Mouse (Mus musculus) stomach, embryonic 15.5 days (tissue): ENCODE results near the gene BC052040. TPM values are rescaled to one million over a fixed set of nuclear protein-coding genes. Genes with fewer than 3 reads are reported as not detected.

Source experiments
- ATAC-seq: fragments of 200-750 bp; cut with Nextera tagmentation; 2 replicates; pipeline ENCODE4 v1.8.0; 2017; ENCODE audit warnings: low read depth, moderate number of reproducible peaks, moderate TSS enrichment; ENCODE audit not compliant: insufficient read depth, low FRiP score
- H3K27ac ChIP-seq: fragments of 300-500 bp; sonication (generic); 2 replicates; pipeline ENCODE4 v1.5.1; 2015; ENCODE audit warnings: mild to moderate bottlenecking, inconsistent platforms
- H3K27me3 ChIP-seq: fragments of 300-500 bp; sonication (generic); replicated peaks from 2 replicates; pipeline ENCODE4 v1.6.1; 2015; ENCODE audit warnings: inconsistent platforms
- H3K36me3 ChIP-seq: fragments of 300-500 bp; sonication (generic); 2 replicates; pipeline ENCODE4 v1.6.1; 2015; ENCODE audit warnings: inconsistent platforms
- H3K4me1 ChIP-seq: fragments of 300-500 bp; sonication (generic); 2 replicates; pipeline ENCODE4 v1.6.1; 2015; ENCODE audit warnings: inconsistent platforms
- H3K4me2 ChIP-seq: fragments of 300-500 bp; sonication (generic); 2 replicates; pipeline ENCODE4 v1.6.1; 2015; ENCODE audit warnings: mild to moderate bottlenecking, inconsistent platforms
- H3K4me3 ChIP-seq: fragments of 300-500 bp; sonication (generic); replicated peaks from 2 replicates; pipeline ENCODE4 v1.5.1; 2015; ENCODE audit warnings: inconsistent platforms
- H3K9ac ChIP-seq: fragments of 300-500 bp; sonication (generic); 2 replicates; pipeline ENCODE4 v1.6.1; 2015; ENCODE audit warnings: inconsistent platforms
- H3K9me3 ChIP-seq: fragments of 300-500 bp; sonication (generic); 2 replicates; pipeline ENCODE4 v1.6.1; 2016; ENCODE audit warnings: inconsistent platforms
- WGBS: fragments of 180-500 bp; shearing (Covaris S2); methylation state at CpG from one replicate; pipeline ENCODE4 v1.1.7; 2015; 5-methylcytosine and 5-hydroxymethylcytosine counted together
- polyA plus RNA-seq: library from polyadenylated mRNA; unstranded; fragments of >200 nt; fragmentation: Nextera tagmentation; extraction: Ambion mirVana; gene quantifications from 2 replicates; pipeline ENCODE4 v1.2.1, GENCODE M21; 2015

Gene BC052040
- polyA plus RNA-seq, 1 experiment from 2014 or later, result 11.9 TPM

- Histone ChIP-seq H3K36me3 (no peaks in the 10 kb centered on the region), H3K27ac (no peak overlapping the region), H3K4me3 (no peak overlapping the region), H3K9me3 (no peaks in the 10 kb centered on the region), H3K4me1 (no peaks in the 10 kb centered on the region), H3K9ac (no peak overlapping the region), H3K4me2 (no peak overlapping the region), H3K27me3 (no peaks in the 10 kb centered on the region)
- 53% methylated on average over 1 of the region's 1 CpGs for WGBS
- no peak for ATAC-seq
Measured at GRCm38 (mm10) chr2:115605829-115606336, 24.4 kb downstream of the BC052040 start.

GRCm38 (mm10) chr2:115609020-115609419 is 27.5 kb downstream of the BC052040 start:
- no peak overlapping the region; the same call in 1 of the 2 replicates for H3K27ac ChIP-seq
- WGBS, result 85% methylated on average over 3 of the region's 3 CpGs

GRCm38 (mm10) chr2:115610092-115610491 is 28.6 kb downstream of the BC052040 start:
- no peaks in the 10 kb centered on the region for H3K4me1 ChIP-seq
- no peak overlapping the region for H3K4me3 ChIP-seq
- no peaks in the 10 kb centered on the region for H3K36me3 ChIP-seq
- H3K4me2 ChIP-seq, result no peak overlapping the region
- ATAC-seq, result no peak
- no peak overlapping the region for H3K27ac ChIP-seq
- WGBS, result 74% methylated on average over 2 of the region's 2 CpGs
- no peaks in the 10 kb centered on the region for H3K27me3 ChIP-seq
- no peaks in the 10 kb centered on the region for H3K9me3 ChIP-seq
- no peak overlapping the region for H3K9ac ChIP-seq

More at GRCm38 (mm10) chr2:115609020-115609419, 27.5 kb downstream of the BC052040 start:
- Histone ChIP-seq H3K27me3 (no peaks in the 10 kb centered on the region), H3K4me3 (no peak overlapping the region), H3K9me3 (no peaks in the 10 kb centered on the region), H3K9ac (no peak overlapping the region), H3K36me3 (no peaks in the 10 kb centered on the region), H3K4me1 (no peaks in the 10 kb centered on the region), H3K4me2 (no peak overlapping the region)
- ATAC-seq, result no peak

DNA sequence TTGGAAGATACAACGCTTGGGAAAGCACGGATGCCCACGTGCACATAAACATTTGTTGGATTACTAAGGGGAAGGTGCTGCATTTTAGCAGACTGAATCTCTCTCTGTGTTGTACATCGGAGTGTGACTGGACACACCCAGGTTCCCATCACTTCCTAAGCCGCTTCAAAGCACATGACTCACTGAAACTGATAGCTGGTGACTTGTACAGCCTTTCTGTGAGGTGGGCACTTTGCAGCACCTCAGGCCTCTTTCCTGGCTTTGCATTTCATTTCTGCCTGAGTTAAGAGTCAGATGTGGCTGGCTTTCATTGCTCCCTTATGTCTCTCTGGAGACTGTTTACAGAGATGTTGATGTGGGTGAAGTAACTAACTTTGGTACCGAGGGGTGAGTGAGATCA is 29.0 kb downstream of the BC052040 start:
- Histone ChIP-seq H3K27me3 (no peaks in the 10 kb centered on the region), H3K36me3 (no peaks in the 10 kb centered on the region), H3K9me3 (no peaks in the 10 kb centered on the region), H3K4me2 (no peak overlapping the region), H3K4me1 (no peaks in the 10 kb centered on the region), H3K27ac (no peak overlapping the region), H3K9ac (no peak overlapping the region), H3K4me3 (no peak overlapping the region)
- no peak; the same call in 1 of the 2 replicates for ATAC-seq
- WGBS, result 84% methylated on average over 6 of the region's 6 CpGs

- peak; percentile 63; the same call in 1 of the 2 replicates for ATAC-seq
Measured at GRCm38 (mm10) chr2:115613830-115614520, 32.5 kb downstream of the BC052040 start.

DNA sequence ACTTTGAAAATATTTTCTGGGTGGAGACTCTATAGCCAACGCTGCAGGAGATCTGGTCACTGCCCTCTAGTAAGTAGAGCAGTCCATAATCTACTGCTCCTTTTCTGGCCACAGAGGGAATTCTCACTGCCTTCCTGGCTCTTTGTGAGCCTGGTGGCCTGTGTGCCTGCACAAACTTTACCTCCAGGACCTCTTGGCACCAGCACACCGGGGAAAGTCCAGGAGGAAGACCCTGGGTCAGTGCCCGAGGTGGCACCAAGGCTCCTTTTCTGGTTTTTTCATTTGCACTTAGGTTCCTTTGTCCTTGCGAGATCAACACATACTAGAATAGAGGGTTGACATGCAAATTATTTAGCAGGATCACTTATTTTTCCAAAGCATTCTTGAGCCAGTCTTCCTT is 47.0 kb downstream of the BC052040 start:
- no peak for ATAC-seq
- Histone ChIP-seq H3K27me3 (no peaks in the 10 kb centered on the region), H3K4me1 (no peaks in the 10 kb centered on the region), H3K36me3 (no peaks in the 10 kb centered on the region), H3K9ac (no peak overlapping the region), H3K9me3 (no peaks in the 10 kb centered on the region), H3K4me3 (no peak overlapping the region), H3K27ac (no peak overlapping the region), H3K4me2 (no peak overlapping the region)
- whole genome bisulfite sequencing, result 90% methylated on average over 4 of the region's 4 CpGs

More at GRCm38 (mm10) chr2:115613830-115614520, 32.5 kb downstream of the BC052040 start:
- Histone ChIP-seq H3K27me3 (no peaks in the 10 kb centered on the region), H3K27ac (peak overlapping the region; percentile 61; the same call in 1 of the 2 replicates), H3K36me3 (no peaks in the 10 kb centered on the region), H3K9me3 (no peaks in the 10 kb centered on the region), H3K4me2 (no peak overlapping the region), H3K4me3 (no peak overlapping the region), H3K9ac (no peak overlapping the region), H3K4me1 (no peaks in the 10 kb centered on the region)
- 54% methylated on average over 3 of the region's 3 CpGs for WGBS

DNA sequence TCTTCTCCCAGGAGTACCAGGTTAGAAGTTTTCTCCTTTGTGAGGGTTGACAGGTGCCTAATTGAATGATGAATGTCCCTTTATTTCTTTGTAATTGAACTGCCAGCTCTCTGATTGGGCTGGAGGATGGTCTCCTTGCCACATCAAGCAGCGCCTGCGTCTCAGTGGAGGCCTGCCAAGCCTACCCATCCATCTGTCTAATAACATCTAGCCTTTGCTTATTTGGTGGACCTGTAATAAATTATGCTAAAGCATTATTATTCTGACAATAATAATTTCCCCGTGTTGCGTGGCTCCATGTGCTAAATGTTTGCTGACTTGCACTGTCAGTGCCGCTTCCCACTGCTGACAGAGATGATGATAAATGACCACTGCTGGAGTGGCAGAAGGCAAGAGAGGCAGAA is 49.5 kb downstream of the BC052040 start:
- Histone ChIP-seq H3K4me1 (no peaks in the 10 kb centered on the region), H3K27me3 (no peaks in the 10 kb centered on the region), H3K4me2 (no peak overlapping the region), H3K9ac (no peak overlapping the region), H3K27ac (no peak overlapping the region), H3K36me3 (0 out of 2 replicates have a peak, but pooled peaks cover 6% of the 10 kb centered on the region), H3K4me3 (no peak overlapping the region), H3K9me3 (no peaks in the 10 kb centered on the region)
- 74% methylated on average over 5 of the region's 5 CpGs for WGBS
- ATAC-seq, result no peak

- WGBS, result 93% methylated on average over 4 of the region's 4 CpGs
- no peak overlapping the region for H3K4me3 ChIP-seq
- no peaks in the 10 kb centered on the region for H3K9me3 ChIP-seq
- H3K4me2 ChIP-seq, result no peak overlapping the region
- H3K9ac ChIP-seq, result no peak overlapping the region
- 0 out of 2 replicates have a peak, but pooled peaks cover 6% of the 10 kb centered on the region for H3K36me3 ChIP-seq
- H3K4me1 ChIP-seq, result no peaks in the 10 kb centered on the region
- no peak for ATAC-seq
- no peaks in the 10 kb centered on the region for H3K27me3 ChIP-seq
- no peak overlapping the region for H3K27ac ChIP-seq
Measured at GRCm38 (mm10) chr2:115631826-115632225, 50.3 kb downstream of the BC052040 start.

DNA sequence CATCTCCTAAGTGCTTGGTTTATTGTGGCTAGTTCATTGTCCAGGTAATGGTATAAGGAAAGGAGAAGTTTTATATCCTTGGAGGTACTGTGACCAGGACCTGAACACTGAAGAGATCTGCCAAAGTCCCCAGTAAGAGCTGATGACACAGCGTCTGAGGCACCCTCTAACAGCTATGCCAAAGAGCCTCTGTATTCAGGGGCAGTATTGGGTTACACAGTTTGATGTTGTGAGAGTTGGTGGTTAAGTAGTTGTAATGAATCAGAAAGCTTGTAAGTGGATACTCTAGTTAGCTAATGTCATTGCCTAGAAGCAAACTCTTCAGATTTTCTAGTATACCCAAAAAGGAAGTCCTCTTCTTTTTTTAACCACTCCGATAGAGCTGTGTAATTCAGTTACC is 68.7 kb downstream of the BC052040 start:
- no peak overlapping the region for H3K4me2 ChIP-seq
- no peak overlapping the region for H3K27ac ChIP-seq
- ATAC-seq, result no peak
- no peak overlapping the region for H3K9ac ChIP-seq
- no peak overlapping the region for H3K4me3 ChIP-seq
- H3K4me1 ChIP-seq, result no peaks in the 10 kb centered on the region
- no peaks in the 10 kb centered on the region for H3K27me3 ChIP-seq
- no peaks in the 10 kb centered on the region for H3K9me3 ChIP-seq
- no peaks in the 10 kb centered on the region for H3K36me3 ChIP-seq
- 86% methylated on average over 2 of the region's 2 CpGs for whole genome bisulfite sequencing

DNA sequence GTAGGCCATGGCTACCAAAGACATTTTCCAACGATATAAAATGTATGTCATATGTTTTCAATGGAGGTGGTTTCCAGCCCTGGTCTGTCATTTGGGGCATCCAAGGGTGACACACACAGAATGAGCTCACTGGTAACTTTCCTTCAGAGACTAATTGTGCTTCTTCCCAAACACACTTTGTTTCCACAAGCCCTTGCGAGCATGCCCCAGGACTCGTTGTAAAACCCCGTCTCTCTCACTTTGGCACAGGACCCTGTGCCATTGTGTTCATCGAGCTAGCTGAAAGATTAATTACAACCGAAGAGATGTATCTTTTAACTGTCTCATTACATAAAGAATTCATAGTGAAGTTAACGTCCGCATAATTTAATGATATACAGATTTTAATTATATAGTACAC is 78.2 kb downstream of the BC052040 start:
- Histone ChIP-seq H3K27ac (no peak overlapping the region), H3K9me3 (no peaks in the 10 kb centered on the region), H3K4me3 (no peak overlapping the region), H3K4me2 (no peak overlapping the region), H3K36me3 (no peaks in the 10 kb centered on the region), H3K4me1 (no peaks in the 10 kb centered on the region), H3K27me3 (no peaks in the 10 kb centered on the region), H3K9ac (no peak overlapping the region)
- 78% methylated on average over 8 of the region's 8 CpGs for WGBS
- no peak for ATAC-seq

DNA sequence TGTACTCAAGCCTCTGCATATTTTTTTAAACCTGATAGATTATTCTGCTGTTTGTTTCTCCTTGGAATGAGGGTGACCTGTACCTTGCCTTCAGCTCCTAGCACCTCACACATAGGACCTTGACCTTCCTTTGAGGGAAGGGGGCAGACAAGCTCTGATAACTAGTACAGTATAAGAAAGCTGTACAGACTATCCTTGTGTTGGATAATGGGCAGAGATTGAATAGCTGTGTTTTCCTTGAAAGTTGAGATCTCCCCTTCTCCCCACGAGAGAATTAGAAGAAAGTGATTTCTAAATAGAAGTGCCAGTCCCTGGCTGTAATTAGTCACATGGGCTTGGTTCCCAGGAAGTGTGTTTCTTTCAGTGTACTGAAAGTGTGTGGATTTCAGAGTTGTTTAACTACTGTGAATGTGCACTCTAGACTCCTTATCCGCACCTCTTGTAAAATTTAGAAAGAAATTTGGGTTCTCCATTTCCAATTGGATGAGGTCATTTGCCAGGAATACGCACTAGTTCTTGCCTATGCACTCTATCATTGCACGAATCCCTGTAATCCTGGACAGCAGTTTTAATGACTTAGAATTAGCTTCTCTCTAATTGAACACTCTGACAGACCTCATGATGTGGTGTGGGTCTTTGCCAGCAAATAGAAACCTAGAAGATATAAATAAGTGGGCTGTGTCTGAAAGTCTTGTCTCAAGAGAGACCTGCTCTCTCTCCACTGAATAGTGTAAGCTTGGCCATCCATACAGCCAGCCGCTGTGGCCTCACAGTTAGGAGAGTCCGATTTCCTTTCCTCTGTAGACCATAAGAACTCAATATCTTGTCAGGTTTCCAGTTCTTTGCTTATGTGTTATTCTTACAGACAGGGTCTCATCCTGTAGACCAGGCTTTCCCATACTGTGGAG is 79.0 kb downstream of the BC052040 start:
- no peak for ATAC-seq
- no peaks in the 10 kb centered on the region for H3K36me3 ChIP-seq
- no peaks in the 10 kb centered on the region for H3K27me3 ChIP-seq
- H3K4me2 ChIP-seq, result no peak overlapping the region
- H3K9ac ChIP-seq, result no peak overlapping the region
- no peak overlapping the region for H3K27ac ChIP-seq
- no peak overlapping the region for H3K4me3 ChIP-seq
- H3K4me1 ChIP-seq, result no peaks in the 10 kb centered on the region
- 78% methylated on average over 6 of the region's 6 CpGs for WGBS
- H3K9me3 ChIP-seq, result no peaks in the 10 kb centered on the region

DNA sequence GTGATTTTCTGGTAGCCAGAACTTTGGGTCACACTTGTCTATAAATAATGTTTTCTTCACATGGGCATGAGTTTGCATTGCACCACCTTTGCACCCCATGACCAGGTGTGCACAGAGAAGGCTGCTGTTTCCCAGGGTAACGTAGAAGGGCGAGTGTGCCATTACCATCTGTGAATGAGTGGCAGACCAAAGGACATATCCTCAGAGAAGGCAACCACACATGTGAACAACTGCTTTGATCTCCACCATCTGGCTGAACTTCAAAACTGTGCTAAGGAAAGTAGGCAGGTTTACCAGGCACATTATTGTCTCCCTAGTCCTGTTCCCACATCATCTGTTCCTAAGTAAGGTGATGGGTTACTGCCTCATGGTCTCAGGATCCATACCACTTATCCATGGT is 86.0 kb downstream of the BC052040 start:
- Histone ChIP-seq H3K4me3 (no peak overlapping the region), H3K4me2 (no peak overlapping the region), H3K27ac (no peak overlapping the region), H3K27me3 (no peaks in the 10 kb centered on the region), H3K36me3 (no peaks in the 10 kb centered on the region), H3K9me3 (no peaks in the 10 kb centered on the region), H3K9ac (no peak overlapping the region), H3K4me1 (no peaks in the 10 kb centered on the region)
- ATAC-seq, result no peak
- 89% methylated on average over 2 of the region's 2 CpGs for WGBS
